Mouse (Mus musculus) embryo, embryonic 10.5 days (tissue): ENCODE results near the gene Naxe.

Experiments used
- DNase-seq: peaks from one replicate; pipeline ENCODE4 v3.0.0-alpha.2; 2015; ENCODE audit warnings: low spot score

Naxe gene

DNA sequence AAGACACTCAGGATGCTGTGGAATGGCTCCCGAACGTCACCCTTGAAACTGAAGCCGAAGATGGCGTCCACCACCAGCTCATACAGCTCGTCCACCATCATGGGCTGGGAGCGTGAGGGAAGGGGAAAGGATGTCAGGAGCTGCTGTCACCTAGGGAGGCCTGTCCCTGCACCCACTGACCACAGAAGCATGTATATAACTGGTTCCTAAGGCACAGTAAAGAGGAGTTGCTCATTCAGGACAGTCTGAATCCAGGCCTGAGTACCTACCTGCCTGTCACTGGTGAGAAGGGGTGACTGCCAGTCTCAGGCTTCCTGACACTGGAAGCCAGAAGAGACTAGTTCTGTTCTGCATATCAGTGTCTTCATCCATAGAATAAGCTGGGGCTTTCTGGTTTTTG is 1.3 kb downstream of the Naxe start:
- no peak for DNase-seq

DNA sequence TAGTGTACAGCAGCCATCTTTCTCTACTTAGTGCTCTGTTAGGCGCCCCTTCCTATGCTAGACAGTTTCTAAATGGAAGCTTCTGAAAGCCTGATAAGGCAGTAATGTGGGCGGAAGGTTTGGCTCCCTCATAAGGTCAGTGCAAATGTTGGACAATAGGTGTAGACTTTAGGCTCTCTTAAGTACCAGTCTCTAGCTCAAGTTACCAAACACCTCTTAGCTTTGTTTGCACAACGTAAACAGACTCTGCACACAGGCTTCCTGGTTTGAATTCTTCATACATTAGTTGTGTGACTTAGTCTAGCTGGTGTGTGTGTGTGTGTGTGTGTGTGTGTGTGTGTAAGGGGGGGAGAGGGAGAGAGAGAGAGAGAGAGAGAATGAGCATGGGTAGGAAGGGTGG is 8.8 kb downstream of the Naxe start:
- DNase-seq: no peak

DNA sequence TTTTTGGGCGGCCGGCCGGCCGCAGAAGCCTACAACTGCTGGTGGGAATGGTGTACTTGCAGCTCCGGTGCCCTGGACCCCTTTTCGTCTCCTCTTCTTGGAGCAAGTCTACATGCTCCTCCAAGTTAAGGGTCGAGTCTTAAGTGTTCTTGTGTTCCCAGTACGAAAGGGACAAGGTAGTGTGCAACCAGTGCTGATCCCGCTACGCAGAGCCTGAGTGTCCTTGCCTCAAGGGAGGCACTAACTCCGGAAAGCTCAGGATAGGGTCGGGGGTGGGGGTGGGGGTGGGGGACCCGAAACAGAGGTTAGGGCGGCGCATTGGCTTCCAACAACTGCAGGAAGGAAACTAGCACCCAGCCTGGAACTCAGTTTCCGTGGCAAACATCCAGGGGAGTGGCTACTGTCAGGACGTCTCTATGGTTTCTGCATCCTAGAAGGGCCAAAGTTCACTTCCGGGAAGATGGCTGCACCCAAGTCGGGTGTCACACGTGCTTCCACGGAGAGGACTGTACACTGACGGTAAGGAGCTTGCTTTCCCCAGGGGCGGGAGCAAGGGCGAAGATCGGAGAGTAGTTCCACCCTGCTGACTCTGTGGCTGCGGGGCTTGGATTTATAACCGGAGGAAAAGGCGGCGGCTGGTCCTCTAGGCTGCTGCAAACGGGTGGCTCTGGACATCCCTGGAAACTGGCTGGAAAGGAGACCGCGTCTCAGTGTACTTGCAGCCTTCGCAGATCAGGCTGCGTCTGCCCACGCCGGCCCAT is 15.5 kb downstream of the Naxe start, which contains the start of gene Gpatch4:
Gene Gpatch4, plus strand, starts transcription at position 448 of the 761 bp plus-strand sequence.
- peak; percentile 97 for DNase-seq

DNA sequence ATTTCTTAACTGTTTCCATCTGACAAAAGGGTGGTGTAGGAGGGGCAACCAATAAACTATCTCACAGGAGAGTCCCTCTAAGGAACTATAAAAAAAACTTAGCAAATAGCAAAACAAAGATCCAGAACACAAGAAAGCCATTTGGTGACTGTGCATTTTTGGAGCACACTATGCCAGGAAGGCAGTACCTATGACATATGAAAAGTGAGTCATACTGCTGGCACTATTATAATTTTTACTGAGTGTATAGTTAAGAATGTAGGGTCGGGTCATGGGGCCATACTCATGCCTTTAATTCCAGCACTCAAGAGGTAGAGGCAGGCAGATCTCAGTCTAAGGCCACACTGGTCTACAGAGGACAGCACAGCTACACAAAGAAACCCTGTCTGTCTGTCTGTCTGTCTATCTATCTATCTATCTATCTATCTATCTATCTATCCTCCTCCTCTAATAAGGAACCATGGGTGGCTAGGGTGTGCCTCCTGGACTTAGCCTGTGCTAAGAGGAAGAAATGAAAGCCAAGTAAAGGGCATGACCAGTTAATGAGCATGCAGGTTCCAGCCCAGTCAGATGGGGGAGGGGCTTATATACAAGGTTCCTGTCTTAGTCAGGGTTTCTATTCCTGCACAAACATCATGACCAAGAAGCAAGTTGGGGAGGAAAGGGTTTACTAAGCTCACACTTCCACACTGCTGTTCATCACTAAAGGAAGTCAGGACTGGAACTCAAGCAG is 22.6 kb downstream of the Naxe start:
- no peak for DNase-seq

DNA sequence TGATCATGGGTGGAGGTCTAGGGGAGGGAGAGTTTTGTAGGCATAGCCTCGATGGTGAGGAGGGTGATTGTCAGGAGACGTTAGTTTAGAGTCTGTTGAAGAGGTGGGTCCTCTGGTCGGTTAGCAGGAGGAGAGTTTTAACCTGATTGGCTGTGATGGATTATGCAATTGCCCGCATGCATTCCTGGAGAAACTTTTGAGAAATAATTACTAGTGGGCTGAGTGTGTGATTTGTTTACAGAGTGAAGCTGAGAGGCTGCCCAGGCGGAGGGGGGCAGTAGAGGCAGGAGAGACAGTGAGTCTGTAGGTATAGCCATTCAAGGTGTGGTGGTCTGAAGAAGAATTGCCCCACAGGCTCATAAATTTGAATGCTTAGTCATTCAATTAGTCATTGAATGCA is 24.8 kb downstream of the Naxe start:
- DNase-seq: no peak

DNA sequence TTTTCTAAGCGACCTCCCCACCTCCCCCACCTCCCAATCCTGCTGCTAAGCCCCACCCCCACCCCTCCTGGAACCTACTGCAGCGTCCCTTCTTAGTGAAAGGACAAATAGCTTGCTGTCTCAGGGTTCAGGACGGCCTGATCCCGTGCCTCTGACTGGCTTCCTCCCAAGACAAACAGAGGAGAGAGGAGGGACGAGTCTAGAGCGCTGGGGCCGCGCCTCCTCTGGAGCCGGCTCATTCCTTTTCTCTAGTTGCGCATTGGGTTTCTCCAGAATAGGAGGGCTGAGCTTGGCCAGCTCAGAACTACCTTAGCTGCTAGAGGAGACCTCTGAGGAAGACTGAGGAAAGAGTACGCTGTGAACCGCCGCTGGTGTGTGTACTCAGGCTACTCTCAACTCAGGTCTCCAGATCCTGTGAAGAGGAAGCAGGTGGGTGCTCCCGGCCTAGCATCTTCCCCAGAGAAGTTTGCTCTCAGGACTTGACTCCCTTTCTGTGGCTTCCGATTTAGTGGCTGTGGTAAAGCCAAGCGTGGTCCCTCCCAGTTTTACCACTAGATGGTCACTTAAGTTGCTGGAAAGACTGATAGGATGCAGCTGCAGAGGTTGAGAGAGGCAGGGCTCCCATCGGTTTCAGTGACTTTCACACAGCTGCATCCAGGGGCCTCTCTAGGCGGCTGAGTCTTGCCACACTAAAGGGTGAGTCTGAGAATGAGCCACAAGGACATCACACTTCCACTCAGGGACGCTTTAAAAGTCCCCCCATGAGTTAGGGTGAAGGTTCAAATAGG is 27.5 kb downstream of the Naxe start:
- DNase-seq: no peak

DNA sequence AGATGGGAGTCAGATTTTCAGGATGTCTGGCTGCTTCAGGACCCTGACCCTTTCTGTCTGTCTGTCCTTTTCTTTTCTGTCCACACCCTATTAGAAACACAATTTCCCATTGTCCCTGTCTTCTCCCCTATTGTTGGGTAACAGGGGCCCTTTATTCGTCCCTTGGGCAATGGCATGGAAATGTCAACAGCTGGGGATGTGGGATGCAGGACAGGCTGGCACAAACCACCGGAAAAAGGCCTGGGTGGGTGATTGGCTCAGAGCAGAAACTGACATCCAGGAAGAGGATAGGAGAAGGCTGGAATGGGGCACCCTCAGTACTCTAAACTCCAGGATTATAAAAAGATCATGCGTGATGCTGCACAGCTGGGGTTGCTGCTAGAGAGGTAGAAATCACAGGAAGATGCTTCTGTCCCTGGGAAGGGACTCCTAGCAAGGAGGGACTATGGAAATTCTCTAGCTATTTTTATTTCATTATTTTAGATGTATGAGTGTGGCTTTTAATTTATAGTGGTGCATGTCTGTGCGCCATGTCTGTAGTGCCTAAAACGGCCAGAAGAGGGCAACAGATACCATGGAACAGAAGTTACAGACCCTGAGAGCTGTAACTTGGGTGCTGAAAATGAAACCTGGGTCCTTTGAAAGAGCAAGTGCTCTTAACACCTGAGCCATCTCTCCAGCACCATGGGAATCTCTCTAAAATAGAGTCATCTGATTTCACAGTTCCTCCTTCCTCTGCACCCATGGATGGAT is 30.7 kb downstream of the Naxe start, which contains the start of gene Hapln2:
Gene Hapln2, minus strand, starts transcription at position 150 of the 753 bp plus-strand sequence.
- DNase-seq: no peak

DNA sequence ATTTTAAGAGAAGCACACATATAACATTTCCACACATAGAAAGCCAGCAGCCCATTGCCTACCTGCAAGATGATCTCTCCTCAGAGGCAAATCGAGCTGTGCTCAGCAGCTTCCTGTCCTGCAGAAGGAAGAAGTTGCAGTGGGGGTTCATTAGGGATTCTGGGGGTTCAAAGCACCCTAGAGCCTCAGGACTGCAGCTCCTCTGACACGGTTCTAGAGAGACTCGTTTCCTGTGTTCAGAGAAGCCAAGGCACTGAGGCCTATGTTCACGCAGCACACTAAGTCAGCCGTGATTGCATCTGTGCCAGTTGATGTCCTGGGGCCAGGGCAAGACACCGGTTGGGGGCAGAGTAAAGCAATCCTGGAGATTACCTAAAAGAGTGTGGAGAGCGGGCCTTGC is 31.5 kb downstream of the Naxe start:
- DNase-seq: no peak

DNA sequence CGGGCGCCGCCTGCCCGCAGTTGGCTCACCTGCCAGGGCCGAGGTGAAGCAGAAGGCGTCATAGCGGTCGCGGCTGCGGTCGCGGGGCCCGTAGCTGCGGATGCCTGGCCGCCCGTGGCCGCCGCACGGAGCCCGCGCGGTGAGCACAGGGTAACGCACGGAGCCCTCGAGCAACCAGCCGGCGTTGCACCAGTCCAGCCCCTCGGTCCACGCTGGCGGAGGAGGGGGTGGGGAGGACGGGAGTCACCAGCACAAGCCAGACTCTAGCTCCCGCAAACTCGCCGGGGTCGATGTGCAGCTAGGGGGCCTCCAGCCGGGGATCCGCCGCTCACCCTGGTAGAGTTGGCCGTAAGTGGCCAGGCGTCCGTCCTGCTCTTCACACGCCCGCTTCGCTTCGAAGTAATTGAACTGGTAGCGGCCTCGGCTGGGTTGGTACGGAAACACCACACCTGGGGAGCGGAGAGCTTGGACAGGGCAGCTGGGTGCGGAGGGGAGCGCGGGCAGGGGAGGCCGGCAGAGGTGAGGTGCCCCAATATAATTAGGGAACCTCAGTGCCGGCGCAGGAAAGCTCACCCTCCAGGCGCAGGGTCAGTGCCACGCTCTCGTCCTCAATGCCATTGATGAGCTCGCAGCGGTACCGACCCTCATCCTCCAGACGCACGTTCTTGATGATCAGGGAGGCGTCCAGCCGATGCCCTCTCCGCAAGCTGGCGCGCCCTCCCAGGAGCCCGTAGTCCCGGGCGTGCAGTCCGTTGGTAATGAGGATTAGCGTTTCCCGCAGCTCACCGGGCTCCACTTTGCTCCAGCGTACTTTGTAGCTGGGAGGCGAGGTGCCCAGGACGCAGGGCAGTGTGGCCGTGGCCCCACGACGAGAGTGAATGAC is 34.9 kb downstream of the Naxe start:
- DNase-seq: peak; percentile 43

DNA sequence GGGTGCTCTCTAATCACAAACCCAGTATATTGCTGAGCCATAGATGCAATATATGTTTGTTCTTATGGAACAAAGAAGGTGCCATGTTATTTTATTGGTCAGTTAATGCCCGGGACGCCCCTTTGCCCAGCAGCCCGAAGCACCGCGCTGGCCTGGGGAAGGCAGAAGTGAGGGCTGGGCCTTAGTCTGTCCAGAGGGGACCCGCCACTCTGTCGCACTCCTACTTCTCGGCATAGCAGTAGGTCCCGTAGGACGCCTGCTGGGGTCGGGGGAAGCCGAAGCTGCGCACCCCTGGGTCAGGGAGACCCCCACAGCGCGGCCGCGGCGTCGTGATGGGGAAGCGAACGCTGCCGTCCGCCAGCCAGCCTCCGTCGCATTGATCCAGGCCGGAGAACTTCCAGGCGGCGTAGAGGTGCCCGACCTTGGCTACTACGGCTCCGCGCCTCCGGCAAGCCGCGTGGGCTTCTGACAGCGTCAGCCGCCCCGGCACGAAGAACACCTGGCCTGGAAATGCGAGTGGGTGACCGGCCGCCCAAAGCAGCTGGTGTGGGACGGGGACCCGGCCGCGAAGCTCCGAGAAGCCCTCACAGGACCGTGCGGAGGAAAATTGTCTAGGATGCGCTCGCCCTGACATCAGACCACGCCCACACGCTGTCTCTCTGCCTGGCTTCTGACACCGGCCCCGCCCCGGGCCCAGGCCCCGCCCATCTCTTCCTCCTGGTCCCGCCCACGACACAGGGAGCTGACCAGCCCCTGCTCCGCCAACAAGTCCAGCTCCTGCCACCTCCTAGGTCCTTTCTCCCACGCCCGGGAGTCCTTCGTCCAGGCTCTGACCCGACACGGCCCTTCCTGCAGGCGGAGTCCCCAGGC is 35.7 kb downstream of the Naxe start:
- DNase-seq: peak; percentile 96

DNA sequence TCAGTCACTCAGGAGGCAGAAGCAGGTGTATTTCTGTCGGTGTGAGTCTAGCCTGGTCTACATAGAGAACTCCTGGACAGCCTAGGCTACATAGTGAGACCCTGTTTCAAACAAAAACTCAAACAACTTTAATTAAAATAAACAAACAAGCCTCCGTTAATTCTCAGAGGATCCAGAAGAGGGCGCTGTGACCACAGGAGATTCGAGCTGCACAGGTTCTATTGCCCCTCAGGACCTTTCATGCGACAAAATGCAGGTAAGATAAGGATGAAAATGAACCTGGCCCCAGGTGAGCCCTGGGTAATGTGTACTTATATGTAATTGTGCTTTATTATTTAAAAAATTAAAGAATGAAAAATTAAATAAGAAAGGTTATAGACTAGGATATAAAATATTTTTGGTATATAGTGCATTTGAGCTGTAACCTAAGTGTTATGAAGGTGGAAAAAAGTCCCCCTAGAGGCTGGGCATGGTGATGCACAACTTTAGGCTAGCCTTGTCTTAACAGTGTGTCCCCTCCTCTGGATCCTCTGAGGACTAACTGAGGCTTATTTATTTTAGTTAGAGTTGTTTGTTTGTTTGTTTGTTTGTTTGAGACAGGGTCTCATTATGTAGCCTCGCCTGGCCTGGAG is 47.5 kb downstream of the Naxe start:
- DNase-seq: no peak
